Mouse (Mus musculus) ovary, postnatal 14 days (tissue): ENCODE measurements at regions not wholly inside any gene's neighbourhood (a gene's known extent, or its start where the extent isn't known, plus 50 kb on each side); places are given as distances from the start of the nearest gene placed in this dataset.

ENCODE experiments used
- DNase-seq: peaks from one replicate; pipeline ENCODE4 v3.0.0; 2022; ENCODE audit warnings: low spot score

DNA sequence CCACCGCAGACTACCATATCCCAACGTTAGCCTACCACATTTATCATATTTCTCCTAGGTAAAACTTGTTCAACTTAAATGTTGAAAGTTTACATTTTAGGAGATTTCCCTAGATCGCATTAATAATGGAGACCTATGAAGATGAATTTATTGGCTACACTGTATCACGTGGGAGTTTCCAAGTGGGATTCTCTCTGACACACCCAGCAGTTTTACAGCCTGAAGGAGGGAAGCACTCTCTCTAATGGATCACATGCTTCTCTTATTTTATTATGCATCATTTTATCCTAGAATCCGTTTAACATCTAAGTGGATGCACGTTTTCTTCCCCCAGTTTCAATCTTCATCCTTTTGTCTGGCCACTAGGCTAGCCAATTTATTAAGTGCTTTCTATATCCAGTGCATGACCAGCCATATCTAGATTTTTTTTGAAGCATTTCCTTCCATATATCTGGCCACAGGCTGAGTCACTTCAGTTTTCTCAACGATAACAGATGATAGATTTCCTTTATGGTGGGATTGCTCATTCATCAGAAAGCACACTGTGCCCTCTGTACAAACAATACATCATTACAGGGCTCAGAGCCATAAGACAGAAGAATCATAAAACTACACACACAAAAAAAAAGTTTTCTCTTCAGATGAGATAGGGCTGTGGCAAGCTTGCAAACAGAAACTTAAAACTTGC lies 476.3 kb upstream of the Syt1 start:
- DNase-seq, result no peak

DNA sequence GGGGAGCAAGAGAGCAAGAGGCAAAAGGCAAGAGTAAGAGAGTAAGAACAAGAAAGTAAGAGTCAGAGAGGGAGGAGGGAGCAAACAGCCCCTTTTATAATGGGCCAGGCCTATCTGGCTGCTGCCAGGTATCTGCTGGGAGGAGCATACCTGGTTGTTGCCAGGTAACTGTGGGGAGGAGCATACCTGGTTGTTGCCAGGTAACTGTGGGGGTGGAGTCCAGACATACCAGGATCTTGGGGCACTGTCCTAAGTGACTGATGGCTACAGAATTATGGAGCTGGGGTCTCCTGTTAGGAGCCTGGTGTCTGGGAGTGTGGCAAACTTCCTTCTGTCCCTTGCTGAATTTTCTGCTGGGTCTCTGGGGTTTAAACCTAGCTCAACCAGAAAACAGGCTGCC lies 469.8 kb upstream of the Syt1 start:
- DNase-seq, result no peak

DNA sequence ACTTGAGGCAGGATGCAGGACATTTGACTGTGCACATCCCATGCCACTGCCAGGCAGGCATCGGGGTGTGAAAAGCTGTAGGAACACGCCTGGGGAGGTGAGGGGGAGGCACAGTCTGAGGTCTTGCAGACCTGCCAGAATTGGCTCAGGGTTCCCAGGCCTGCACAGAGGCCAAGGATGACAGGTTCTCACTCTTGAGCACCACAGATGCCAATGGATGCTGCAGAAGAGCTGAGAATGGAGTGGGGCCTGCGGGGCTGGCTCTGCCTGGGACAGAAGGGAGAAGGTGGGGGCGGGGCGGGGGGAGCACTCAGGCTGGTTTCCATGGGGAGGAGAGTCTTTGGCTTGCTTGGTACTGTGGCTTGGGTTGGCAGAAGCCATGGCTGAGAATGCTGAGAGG lies 469.2 kb upstream of the Syt1 start:
- no peak for DNase-seq

DNA sequence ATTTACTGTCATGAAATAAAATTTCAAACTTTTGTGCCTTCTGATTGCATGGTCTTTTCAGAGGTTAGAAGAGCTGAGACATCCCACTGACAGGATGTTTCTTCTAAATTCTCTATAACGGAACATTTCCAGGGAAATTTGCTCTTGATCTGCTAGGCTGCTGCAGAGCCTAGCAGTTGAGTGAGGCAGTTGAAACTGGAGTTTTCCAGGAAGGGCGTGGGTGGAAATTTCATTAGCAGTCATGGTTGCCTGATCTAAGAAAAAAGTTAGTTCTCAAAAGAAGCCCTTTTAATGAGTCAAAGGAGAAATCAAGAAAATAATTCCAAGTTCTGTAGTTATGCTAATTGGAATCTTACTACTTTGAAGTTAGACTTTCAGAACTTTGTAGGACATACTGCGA lies 455.7 kb upstream of the Syt1 start:
- DNase-seq, result no peak

DNA sequence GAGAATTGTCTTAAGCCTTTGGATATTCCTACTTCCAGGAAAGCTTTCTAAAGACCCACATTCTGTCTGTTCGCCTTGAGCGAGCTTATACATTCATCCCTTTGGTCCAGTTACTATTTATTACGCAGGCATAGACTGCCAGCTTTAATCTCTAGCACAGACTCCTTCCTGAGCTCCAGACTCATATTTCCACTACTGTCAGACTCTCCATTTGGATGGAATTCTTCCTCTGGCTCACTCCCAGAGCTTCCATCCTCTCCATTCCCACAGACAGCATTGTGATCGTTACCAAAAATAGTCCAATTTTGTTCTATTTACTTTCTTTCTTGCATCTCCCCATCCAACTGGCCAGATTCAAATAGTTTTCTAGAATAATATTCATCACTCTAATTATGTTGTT lies 420.3 kb upstream of the Syt1 start:
- DNase-seq, result no peak

DNA sequence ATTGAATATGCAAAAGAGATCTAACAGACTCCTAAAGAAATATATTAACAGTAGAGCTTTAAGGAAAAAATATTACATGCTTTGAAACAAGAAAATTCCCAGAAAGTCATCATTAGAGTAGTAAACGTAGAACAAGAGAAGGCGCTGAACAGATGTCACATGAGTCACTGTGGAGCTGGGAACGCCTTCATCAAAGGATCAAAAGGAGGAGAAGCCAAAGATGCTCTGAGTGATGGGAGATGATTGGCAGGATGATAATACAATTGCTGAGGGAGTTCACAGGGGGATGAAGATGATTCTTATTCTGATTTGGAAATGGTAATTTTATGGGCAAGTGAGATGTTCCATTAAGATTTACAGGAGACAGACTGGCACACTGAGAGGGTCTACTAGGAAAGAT lies 417.1 kb upstream of the Syt1 start:
- no peak for DNase-seq

DNA sequence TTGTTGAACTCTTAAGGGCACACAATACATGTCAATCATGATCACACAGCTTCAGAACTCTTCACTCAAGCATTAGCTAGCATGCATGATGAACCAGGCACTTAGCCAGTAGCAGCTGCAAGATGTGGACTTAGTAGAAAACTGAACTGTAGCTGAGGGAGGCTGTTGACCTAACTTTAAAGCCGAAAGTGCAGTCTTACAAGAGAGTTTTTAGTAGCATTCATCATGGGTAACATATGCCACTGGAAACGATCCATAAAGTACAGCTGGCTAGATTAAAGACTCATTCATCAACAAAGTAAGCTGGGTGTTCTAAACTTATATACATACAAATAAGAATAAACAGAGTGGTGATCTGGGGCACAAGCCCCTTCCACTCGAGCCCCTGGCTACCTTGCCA lies 396.2 kb upstream of the Syt1 start:
- no peak for DNase-seq

DNA sequence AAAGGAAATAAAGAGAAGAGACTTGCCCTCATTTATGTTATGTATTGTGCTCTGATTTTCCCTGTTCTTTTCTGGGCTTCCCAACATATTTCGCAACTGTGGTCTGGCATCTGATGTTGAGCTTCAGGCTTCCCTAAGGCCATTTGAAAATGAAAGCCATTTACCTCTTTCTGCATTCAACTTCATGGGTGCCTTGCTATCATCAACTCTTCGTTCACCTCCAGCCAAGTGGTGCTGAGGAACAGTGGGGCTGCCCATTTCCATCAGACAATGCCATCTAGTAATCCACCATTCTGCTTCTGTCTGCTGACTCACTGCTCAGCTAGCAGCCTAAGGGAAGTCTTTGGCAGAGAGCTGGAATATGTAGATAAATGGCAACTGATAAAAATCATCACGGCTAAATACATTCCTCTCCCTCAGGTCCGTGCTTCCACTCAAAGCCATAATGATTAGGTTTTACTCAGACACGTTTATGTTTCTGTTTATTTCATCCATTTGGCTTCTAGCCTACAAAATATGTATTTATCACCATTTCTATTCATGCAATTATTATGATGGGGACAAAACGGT lies 394.4 kb upstream of the Syt1 start:
- DNase-seq, result no peak

DNA sequence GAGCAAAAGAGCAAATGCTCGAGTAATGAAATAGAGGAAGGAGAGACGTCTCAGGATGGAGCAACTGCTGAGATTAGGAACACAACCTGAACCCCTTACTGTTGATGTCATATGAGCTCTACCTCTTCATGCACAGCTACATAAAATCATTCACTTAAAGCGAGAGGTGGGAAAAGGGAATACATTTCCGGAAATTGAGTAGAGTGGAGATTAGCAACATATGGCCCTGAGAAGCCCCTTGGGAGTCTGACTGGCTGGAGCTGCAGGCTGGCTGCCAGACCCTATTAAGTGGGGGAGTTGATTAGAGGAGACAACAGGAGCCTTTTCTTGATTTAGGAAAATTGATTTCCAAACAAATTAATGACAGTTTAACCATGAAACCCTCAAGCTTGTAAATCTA lies 373.0 kb upstream of the Syt1 start:
- no peak for DNase-seq

DNA sequence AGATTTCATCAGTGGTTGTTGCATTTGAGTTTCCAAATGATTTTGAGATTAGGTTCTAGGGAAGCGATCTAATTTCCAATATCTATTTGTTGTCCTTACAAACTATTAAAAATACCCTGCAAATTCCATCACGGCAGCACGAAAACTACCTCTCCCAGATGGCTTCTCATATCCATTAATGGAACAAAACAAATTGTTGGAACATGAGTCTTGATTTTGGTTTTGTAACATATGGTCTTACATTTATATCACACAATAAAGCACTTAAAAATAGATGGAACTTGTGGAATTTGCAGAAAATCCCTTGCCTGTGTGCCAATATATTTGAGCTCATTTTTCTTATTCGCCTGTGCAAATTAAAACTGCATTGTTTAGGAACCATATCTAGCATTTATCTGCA lies 368.1 kb upstream of the Syt1 start:
- no peak for DNase-seq

DNA sequence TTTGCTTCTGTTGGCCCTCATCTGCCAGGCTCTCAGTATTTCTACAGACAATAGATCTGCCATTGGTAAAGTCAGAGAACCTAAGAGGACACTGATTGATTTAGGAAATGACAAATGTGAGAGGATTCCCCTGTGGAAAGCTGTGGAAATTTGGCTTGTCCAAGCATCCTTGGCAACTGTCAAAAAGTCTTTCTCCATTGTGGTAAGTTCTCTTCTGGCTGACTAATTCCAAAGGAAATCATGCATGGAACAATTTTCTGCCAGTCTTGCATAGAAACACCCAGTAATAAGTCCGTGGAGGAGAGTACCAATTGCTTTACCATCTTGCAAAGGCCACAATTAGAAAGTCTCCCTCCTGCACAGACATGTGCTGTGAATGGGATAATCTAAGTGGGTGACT lies 349.4 kb upstream of the Syt1 start:
- DNase-seq, result no peak

DNA sequence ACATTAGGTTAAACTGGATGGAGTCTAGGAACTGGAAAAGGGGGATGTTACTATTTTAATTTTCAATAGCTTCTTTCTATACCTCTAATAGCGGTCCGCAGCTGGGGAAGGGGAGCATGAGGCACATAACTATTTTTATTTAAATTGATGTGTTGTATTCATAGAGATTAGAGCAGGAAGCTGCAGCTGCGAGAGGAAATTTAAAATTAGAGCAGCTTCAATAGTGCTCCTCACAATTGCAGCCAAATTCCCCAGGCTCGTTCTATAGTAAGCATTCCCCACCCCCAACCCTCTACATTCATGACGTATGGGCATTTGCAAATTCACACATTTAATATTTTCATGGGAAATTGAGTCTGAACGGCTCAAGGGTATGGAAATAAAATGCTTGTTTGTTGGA lies 348.0 kb upstream of the Syt1 start:
- DNase-seq, result no peak

DNA sequence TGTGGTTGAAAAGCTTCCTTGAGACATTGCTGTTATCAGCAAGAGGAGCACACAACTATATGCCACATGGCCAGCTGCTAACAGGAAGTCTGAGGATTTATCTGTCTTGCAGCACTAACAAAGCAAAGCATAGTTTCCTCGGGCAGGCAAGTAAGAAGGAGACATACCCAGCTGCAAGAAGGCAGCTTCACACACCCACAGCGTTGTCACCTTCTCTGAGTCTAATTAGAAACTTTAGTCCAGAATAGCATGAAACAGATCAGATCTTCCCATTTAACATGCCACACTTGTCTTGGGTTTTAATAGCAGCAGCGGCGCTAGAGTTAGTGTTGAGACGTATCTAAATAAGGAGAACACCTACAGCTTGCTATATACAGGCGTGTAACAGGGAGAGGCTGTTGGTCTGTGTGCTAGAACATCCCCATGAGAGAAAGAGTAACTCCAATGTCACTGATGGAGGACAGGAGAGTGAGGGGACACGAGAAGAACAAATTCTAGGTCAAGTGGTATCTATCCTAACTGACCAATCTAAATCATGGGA lies 322.1 kb upstream of the Syt1 start:
- no peak for DNase-seq

DNA sequence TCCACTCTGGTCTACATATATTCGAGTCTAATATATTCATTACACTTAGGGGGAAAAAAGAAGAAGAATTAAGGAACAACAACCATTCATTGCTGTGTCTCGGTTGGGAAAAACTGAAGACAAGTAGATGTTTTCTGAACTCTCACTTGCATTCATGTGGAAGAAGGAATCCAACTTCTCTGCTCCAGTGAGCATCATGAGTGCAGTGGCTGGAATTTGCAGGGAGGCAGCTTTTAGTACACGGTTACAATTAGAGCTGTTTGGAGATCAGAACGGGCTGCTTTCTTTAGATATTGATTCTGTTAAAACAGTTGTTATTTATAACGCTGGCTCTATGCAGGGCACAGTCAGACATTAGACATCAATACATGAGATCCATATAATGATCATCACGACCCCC lies 298.5 kb upstream of the Syt1 start:
- no peak for DNase-seq

DNA sequence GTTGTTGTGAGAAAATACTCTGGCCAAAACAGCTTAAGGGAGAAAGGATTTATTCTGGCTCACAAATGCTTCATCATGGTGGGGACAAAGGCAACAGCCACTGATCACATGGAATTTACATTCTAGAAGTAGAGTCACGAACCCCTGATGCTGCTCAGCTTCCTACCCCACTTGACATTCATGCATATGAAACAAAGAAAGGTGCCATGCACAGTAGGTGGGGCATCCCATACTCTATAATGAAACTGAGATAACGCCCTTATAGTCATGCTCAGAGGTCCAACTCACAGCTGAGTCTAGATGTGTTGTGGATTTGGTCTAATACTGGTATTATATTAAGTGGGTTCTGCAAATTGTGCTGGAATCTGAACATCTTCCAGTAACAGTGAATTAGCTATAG lies 289.4 kb upstream of the Syt1 start:
- no peak for DNase-seq

DNA sequence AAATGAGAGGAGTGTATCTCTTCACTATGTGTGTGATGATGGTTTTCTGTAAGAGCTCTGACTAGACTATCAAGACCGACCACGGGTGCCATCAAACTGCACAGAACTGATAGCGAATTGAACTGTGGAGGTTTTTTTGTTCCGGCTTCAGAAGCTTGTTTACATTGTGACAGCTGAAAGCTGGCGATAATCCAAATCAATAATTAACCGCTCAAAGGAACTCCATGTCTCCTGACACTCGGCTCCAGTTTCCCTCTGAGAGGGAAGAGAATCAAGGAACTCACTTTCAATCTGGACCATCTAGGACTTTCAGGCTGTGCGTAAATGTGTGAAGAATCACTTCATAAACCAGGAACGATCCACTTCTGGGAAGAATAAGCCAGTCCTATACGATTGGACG lies 289.0 kb upstream of the Syt1 start:
- DNase-seq, result no peak

DNA sequence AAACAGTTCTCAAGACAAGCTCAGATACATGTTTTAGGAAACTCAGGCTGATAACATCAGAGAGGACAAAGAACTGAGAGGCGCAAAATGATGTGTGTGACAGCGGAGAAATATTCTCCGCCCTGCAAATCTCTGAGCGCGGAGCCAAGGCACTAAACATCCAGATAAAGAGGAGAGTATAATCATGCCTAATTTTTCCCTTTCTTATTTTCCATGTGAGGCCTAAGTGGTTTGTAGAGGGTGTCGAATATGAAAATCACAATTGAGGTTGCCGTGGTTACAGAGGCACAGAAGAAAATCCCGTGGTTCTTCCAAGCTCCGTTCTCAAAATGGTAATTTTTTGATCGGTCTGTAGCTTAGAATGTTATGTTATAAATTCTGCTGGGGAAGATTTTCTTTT lies 272.6 kb upstream of the Syt1 start:
- no peak for DNase-seq

DNA sequence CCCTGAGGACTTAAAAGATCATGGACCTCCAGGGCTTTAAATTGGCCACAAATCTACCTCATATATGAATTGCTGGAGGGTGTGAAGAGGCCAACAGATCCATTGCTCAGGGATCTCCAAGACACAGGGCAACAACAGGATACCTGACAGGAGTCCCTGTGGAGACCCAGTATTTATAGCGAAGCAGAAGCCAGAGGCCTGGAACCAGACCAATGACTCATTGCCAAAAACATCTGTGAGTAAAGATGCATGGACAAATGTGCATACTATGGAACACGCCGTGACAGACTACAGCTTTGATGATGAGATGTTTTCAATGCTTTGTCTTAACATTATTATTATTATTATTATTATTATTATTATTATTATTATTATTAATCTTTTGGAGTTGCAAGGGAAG lies 239.0 kb upstream of the Syt1 start:
- no peak for DNase-seq

DNA sequence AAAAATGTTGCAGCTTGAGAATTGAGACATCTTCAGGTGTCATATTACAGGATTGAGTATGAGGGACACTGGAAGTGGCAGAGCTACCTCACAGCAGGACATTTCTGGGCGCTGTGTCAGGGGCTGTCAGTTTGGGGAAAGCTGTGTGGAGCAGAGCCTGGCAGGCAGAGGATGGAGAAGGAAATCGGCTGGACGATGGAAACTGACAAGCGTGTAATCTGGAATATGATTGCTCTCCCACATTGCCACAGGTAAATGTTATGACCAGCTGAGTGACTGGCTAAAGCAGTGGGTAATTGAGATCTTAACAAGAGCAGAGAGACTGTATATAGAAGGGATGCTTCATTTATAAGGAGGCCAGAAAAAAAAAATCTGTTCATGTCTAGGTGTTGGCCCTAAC lies 235.5 kb upstream of the Syt1 start:
- DNase-seq, result no peak

DNA sequence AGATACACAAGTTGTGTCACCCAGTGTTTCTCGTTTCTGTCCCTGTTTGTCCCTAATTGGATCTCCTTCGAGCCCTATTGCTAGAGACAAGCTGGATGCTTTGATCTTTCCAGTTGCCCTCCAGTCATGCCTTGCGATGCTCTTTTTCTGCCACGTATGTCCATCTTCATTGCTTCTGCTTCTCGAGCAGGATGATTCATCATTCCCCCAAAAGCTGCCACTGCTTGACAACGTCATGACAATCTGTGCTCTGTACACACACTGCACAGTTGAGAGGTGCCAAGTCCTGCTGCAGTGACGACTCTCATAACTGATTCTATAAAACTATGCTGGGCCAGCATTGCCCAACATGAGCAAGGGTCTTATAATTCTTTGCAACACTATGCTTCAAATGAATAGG lies 226.2 kb upstream of the Syt1 start:
- DNase-seq, result no peak

DNA sequence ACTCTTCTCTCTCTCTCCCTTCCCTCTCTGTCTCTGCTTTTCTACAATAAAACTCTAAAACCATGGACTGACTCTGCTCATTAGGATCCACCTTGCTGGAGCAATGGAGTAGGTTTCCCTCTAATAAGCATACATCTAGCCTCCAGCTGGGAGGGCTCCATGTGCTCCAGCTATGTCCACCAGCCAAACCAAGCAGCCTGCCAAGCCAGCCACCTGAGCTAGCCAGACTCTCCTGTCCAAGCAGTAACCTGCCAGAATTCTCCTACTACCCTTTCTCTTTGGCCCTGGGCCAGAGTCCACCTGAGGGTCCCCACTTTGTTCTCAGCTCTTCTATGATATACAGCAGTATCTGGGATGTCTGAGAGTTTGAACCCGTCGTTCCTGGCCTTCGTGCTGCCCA lies 216.2 kb upstream of the Syt1 start:
- no peak for DNase-seq

DNA sequence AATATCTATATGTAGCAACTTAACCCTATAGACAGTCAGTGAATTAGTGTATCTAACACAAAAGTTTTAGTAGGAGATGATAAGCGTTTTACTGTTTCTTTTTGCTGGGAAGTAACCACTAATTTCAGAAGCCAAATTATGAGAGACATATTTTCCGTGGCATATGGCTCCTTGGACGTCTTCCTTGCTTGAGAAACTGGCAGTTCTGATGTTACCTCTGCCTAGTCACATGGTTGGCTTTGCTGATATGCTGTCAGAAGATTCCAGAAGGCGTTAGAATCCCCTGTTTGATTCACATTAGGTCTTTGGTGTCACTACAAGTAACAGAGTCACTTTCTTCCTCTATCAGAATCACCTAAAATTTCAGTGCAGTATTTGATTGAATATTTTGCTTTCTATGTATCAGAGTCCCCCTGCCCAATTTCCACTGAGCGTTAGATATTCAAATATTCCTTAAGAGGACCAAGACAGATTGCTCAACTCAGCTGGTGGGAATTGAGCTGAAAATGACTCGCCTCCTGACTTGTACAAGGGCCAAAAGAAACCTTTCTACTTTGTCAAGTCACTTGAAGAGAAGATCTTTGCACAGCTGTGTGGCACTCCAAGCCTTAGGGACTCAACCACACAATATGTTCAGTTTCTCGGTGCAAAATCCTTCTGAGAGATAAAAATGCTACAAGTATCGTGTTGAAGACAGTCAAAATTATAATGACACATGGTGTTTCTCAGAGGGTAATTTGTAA lies 178.2 kb upstream of the Syt1 start:
- no peak for DNase-seq

DNA sequence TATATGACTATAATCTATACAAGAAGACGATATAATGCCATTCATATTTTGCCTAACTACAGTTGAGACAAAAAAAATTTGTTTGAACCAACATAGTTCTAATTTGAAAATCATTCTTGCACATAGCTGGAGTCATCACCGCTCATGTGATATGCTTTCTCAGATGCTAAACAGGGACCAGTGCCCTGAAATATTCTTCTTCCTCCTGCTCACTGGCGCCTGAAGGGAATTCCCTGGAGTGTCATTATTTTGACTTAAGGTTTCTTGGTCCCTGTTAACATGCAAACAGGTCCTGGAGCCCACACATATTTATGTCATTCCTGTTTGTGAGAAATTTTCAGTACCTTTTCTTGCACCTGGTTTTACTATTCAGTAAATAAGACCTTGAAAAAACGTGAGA lies 177.5 kb upstream of the Syt1 start:
- DNase-seq, result no peak

DNA sequence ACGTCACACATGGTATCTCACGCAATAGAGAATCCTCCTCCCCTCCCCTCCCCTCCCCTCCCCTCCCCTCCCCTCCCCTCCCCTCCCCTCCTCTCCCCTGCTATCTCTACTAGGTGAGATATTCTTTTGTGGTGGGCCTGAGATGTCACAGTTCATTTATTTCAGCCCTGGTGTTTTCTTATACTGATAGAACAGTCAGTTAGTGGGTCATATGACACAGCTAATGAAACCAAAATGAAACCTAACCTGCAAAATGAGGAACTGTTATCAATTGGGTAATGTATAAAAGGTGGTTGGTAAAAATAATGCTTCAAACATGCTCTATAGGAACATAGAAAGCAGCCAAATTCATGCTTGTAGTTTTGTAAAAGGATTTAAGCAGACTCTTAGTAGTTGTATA lies 174.5 kb upstream of the Syt1 start:
- no peak for DNase-seq
